Mouse (Mus musculus): ENCODE results near the gene BC051142. TPM values are rescaled to one million over a fixed set of nuclear protein-coding genes. Genes with fewer than 3 reads are reported as not detected.

BC051142 gene
- total RNA-seq (2015; ENCODE audit: low replicate concordance) (not detected in 2 replicates), total RNA-seq (2017; ENCODE audit: low replicate concordance) (not detected in 2 replicates)

DNA sequence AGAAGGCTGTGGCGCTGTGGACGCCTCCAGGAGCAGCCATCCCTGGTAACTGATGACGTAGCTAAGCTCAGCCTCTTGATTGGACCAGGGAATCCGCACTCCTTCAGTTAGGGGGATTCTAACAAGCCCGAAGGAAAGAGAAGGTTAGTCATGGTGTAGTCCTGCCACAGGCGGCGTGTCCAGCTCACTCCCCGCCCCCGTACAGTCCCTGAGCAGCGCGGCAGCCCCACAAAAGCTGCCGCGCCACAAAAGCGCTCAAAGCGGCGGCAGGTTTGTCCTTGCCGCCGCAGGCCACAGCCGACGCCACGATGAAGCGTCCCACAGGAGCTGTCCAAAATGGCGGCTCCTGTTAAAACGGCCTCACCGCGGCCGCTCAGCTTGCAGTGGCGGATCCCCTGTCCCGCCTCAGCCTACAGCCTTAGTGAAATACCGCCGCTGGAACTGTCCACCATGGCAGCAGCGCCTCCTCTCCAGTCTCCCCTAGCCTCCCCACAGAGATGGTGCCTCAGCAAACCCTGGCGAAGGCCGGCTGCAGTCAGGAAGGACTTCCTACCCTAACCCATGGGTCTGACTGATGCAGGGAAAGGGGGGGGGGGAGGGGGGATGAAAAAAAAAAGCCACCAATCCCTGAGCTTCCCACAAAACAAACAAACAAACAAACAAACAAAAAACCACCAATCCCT is at the start of gene BC051142:
BC051142 (plus strand) TSS at position 110 of the 683 bp plus-strand sequence.
- ATAC-seq (replicated peaks; ENCODE audit: low FRiP score, poor library complexity, severe bottlenecking), result no peak

GRCm38 (mm10) chr17:34349429-34349828 is 49.2 kb upstream of the BC051142 start:
- ATAC-seq (replicated peaks; ENCODE audit: low FRiP score, poor library complexity, severe bottlenecking), result peak; percentile 75

DNA sequence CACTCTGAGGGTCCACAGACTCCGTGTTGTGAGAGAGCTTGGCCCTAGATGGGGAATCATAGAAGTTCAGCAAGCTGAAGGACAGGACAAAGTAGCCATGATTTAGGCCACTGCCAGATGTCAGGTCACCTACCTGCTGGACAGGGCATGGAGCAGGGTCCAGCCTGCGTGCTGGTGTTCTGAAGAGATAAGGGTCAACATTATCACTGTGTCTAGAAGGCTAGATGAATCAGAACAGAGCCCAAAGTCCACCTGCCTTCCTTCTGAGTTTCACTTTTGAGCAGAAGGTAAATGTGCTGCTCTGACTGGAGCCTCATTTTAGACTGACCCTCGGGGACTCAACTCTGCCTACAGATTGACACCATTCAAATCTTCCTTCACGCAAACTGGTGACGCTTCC is 44.1 kb upstream of the BC051142 start, which contains the start of gene Btnl2:
Btnl2 (plus strand) TSS at position 284 of the 400 bp plus-strand sequence.
- ATAC-seq (replicated peaks; ENCODE audit: low FRiP score, poor library complexity, severe bottlenecking), result no peak

DNA sequence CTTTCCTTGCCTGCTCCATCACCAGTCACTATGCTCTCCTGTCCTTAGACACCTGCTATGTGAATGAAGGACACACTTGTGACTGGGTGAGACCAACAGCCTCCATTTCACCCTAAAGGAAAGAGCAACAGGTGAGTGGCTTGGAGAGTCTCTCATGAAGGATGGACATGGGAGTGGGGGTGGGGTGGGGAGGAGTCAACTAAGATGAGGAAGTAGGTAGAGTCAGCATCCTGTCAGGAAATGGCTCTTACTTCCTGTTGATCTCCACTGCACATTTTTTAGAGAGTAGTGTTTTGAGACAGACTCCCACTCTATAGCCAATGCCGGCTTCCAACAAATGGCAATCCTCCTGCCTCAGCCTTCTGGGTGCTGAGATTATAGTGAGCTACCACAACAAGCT is 43.7 kb upstream of the BC051142 start:
- no peak for ATAC-seq (replicated peaks; ENCODE audit: low FRiP score, poor library complexity, severe bottlenecking)

- ATAC-seq (replicated peaks; ENCODE audit: low FRiP score, poor library complexity, severe bottlenecking), result no peak
Observed at GRCm38 (mm10) chr17:34362954-34363546, 35.6 kb upstream of the BC051142 start.

- ATAC-seq (replicated peaks; ENCODE audit: low FRiP score, poor library complexity, severe bottlenecking), result no peak
Observed at GRCm38 (mm10) chr17:34363676-34364310, 34.8 kb upstream of the BC051142 start.

DNA sequence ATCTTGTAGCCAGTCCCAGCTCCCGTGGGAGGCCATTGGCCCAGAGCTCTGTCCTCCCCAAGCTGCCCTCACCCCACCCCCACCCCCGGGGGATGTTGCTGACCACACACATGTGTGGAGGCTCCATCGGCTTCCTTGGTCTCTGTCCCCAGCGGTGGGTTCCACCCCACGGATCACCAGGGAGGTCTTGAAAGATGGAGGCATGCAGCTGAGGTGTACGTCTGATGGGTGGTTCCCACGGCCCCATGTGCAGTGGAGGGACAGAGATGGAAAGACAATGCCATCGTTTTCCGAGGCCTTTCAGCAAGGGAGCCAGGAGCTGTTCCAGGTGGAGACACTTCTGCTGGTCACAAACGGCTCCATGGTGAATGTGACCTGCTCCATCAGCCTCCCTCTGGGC is 33.6 kb upstream of the BC051142 start:
- ATAC-seq (replicated peaks; ENCODE audit: low FRiP score, poor library complexity, severe bottlenecking), result no peak

DNA sequence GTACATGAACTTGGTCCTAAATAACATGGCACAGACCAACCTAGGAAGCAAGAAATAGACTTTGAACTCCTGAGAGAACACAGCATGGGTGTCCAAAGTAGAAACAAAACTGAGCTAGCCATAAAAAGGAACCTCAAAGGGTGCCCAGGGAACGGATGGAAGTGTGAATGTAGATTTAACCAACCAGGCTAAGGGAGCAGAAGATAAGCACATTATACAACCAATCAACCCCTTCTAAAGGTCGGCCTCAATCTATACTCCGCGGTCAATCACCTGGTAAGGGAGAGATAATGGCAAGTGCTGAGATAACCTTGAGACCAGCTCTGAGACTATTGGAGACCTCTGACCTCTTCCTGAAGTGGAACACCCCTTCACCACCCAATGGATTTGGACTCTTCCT is 28.1 kb upstream of the BC051142 start:
- ATAC-seq (replicated peaks; ENCODE audit: low FRiP score, poor library complexity, severe bottlenecking), result no peak

DNA sequence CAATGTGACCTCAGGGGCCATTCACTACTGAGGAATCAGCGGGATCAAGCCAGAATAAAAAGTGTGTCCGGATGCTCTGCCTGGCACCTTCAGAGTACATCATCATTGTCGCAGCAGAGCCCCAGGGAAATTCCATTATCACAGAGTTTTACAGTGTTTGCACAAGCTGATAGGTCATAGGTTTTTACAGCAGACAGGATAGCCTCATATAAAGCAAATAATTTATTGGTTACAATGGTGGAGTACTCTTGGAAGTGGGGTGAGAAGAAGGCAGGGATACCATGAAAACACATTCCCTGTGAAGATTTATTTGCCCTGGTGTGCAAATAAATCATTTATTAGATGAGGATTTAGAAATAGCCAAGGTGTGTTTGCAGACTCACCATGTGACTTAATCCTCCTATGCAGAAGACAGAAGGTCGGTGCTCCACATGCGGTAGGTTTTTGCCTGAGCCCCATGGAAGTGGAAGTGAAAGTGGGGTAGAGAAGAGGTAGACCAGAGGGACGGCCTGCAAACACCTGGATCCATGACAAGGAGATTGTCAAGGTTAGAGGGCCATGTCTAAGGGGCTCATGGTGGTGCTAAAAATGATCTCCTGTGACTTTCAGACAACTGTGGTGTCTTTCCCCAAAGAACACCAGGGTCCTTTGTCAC is 25.4 kb upstream of the BC051142 start:
- no peak for ATAC-seq (replicated peaks; ENCODE audit: low FRiP score, poor library complexity, severe bottlenecking)

- no peak for ATAC-seq (replicated peaks; ENCODE audit: low FRiP score, poor library complexity, severe bottlenecking)
Observed at GRCm38 (mm10) chr17:34376847-34377246, 21.8 kb upstream of the BC051142 start, which contains the start of gene Btnl1. Gene Btnl1, plus strand, starts transcription at chr17:34377132.

DNA sequence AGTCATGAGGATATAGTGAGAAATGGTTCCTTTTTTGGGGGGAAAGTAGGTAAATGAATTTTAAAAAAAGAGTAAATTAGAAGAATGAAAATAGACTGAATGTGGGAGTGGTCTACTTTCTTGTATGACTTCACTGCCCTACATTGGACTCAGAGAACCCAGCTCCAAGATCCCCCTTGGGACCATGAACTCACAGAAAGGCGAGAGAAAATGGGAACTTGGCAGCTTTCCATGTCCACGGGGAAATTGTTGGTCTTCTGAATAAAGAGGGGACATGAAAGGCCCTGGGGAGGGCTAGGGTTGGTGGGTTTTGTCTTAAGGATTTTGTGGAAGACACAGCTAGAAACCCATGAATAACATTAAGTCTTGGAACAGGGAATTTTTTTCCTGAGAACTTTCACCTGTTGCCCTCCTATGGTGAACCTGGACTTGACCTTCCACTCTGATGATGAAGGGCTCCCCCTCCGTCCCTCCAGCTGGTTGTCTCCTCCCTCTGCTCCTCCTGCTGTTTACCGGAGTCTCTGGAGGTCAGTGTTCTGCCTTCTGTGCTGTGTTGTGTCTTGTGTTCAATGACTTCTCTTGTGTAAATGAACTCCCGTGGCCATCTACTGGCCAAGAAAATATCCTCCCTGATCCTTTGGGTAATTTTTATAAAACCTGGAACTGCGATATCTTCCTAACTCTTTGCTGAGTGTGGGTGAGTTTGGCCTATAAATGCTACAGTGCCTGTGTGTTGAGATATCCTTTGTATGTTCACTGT is 21.0 kb upstream of the BC051142 start:
- no peak for ATAC-seq (replicated peaks; ENCODE audit: low FRiP score, poor library complexity, severe bottlenecking)

DNA sequence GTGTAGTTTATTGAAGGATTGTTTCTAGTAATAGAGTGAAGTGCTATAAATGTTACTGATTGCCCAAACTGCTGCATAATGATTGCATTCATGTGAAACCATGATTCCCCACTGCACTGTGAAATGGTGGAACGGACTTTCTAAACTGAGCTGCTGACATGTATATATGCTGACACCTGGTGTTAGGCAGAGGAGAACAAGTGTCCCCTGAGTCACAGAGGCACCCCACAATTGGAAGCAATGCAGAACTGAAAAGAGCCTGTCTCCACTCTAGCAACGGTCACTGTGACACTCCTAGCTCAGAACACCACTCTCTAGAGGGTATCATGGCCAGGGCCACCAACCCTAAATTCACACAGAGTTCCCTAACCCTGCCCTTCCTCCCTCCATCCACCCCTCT is 19.9 kb upstream of the BC051142 start:
- no peak for ATAC-seq (replicated peaks; ENCODE audit: low FRiP score, poor library complexity, severe bottlenecking)

- no peak for ATAC-seq (replicated peaks; ENCODE audit: low FRiP score, poor library complexity, severe bottlenecking)
Observed at GRCm38 (mm10) chr17:34379451-34379850, 19.2 kb upstream of the BC051142 start.

- no peak for ATAC-seq (replicated peaks; ENCODE audit: low FRiP score, poor library complexity, severe bottlenecking)
Observed at GRCm38 (mm10) chr17:34381876-34382275, 16.7 kb upstream of the BC051142 start.

DNA sequence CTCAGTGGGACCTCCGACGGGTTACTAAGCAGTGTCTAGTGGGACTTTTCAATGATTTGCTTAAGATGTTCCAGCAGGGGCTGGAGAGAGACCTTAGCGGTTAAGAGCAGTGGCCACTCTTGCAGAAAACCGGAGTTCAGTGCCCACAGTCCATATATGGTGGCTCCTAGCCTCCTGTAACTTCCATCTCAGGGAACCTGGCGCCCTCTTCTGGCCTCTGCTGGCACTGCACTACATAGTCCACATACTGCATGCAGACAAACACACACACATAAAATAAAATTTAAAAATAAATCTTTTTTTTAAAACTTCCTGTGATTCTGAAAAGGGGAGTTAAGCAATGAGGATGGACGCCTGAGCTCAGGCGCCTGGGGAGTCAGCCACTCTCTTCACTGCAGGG is 15.4 kb upstream of the BC051142 start:
- no peak for ATAC-seq (replicated peaks; ENCODE audit: low FRiP score, poor library complexity, severe bottlenecking)

- no peak for ATAC-seq (replicated peaks; ENCODE audit: low FRiP score, poor library complexity, severe bottlenecking)
Observed at GRCm38 (mm10) chr17:34384699-34385098, 13.9 kb upstream of the BC051142 start.

GRCm38 (mm10) chr17:34386656-34387055 is 12.0 kb upstream of the BC051142 start:
- ATAC-seq (replicated peaks; ENCODE audit: low FRiP score, poor library complexity, severe bottlenecking), result no peak

DNA sequence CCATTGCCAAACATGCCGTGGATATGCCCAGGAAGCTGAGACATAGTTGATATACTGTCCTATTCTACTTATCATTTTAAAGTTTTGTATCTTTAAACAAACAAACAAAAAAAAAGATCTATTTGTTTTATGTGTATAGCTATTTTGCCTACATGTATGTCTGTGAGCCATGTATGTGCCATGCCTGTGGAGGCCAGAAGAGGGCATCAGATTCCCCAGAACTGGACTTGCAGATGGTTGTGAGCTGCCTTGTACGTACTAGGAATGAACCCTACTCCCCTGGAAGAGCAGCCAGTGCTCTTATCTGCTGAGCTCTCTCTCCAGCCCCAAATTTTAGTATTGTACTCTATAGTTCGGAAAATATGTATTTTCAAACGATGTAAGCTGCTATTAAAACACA is 10.1 kb upstream of the BC051142 start:
- no peak for ATAC-seq (replicated peaks; ENCODE audit: low FRiP score, poor library complexity, severe bottlenecking)

- ATAC-seq (replicated peaks; ENCODE audit: low FRiP score, poor library complexity, severe bottlenecking), result no peak
Observed at GRCm38 (mm10) chr17:34391507-34391906, 7.1 kb upstream of the BC051142 start.

DNA sequence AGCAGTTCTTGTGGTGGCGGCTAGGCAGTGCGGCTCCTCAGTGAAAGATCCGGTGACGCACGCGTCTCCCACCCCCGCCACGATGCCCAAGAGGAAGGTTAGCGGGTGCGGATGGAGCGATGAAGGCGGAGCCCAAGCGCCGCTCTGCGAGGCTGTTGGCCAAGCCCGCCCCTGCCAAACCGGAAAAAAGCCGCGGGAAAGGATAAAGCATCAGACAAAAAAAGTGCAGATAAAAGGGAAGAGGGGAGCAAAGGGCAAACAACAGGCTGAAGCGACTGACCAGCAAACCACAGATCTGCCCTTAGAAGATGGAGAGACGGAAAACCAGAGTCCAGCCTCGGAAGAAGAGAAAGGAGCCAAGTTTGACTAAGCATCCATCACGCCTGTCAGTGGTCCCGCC is 6.3 kb upstream of the BC051142 start:
- ATAC-seq (replicated peaks; ENCODE audit: low FRiP score, poor library complexity, severe bottlenecking), result no peak

All from erythroblast, adult 5-6 weeks (primary cell).